Mouse (Mus musculus) forebrain, embryonic 16.5 days (tissue): ENCODE results near the gene Trim38. TPM values are rescaled to one million over a fixed set of nuclear protein-coding genes. Genes with fewer than 3 reads are reported as not detected.
"Not testable (repeated sequence)": the region's sequence is repeated elsewhere in the genome, so short reads cannot be mapped to it uniquely, and the experiment has no call there.

Experiments used
- ATAC-seq: fragments of 200-750 bp; cut with Nextera tagmentation; 2 replicates; pipeline ENCODE4 v1.8.0; 2017; ENCODE audit warnings: mild to moderate bottlenecking, moderate library complexity
- H3K27ac ChIP-seq: fragments of 300-500 bp; sonication (generic); 2 replicates; pipeline ENCODE4 v1.5.1; 2014; ENCODE audit warnings: low read length, control low read depth
- H3K27me3 ChIP-seq: fragments of 300-500 bp; sonication (generic); replicated peaks from 2 replicates; pipeline ENCODE4 v1.6.1; 2014; ENCODE audit warnings: low read length; ENCODE audit not compliant: control insufficient read depth, insufficient read depth
- H3K36me3 ChIP-seq: fragments of 300-500 bp; sonication (generic); 2 replicates; pipeline ENCODE4 v1.6.1; 2014; ENCODE audit not compliant: control insufficient read depth, insufficient read depth
- H3K4me1 ChIP-seq: fragments of 300-500 bp; sonication (generic); replicated peaks from 2 replicates; pipeline ENCODE4 v1.6.1; 2014; ENCODE audit warnings: low read length; ENCODE audit not compliant: control insufficient read depth, insufficient read depth
- H3K4me2 ChIP-seq: fragments of 300-500 bp; sonication (generic); 2 replicates; pipeline ENCODE4 v1.6.1; 2014; ENCODE audit warnings: mild to moderate bottlenecking, low read length, control low read depth
- H3K4me3 ChIP-seq: fragments of 300-500 bp; sonication (generic); replicated peaks from 2 replicates; pipeline ENCODE4 v1.5.1; 2014; ENCODE audit warnings: mild to moderate bottlenecking, low read length, control low read depth
- H3K9ac ChIP-seq: fragments of 300-500 bp; sonication (generic); replicated peaks from 2 replicates; pipeline ENCODE4 v1.6.1; 2014; ENCODE audit warnings: low read depth, low read length, control low read depth
- H3K9me3 ChIP-seq: fragments of 300-500 bp; sonication (generic); 2 replicates; pipeline ENCODE4 v1.6.1; 2016; ENCODE audit warnings: low read length; ENCODE audit not compliant: control insufficient read depth
- WGBS: fragments of 180-500 bp; shearing (Covaris S2); extraction: QIAGEN DNeasy Blood & Tissue Kit; methylation state at CpG from one replicate; pipeline ENCODE4 v1.1.7; 2014; 5-methylcytosine and 5-hydroxymethylcytosine counted together
- polyA plus RNA-seq: library from polyadenylated mRNA; unstranded; fragments of >200 nt; fragmentation: Nextera tagmentation; extraction: Ambion mirVana; gene quantifications from 2 replicates; pipeline ENCODE4 v1.2.1, GENCODE M21; 2015

The Trim38 gene
- polyA plus RNA-seq, 1 experiment from 2014 or later, result not detected

GRCm38 (mm10) chr13:23751478-23751956 is 18.2 kb upstream of the Trim38 start:
- H3K9ac ChIP-seq, result peak overlapping the region; percentile 57
- H3K36me3 ChIP-seq, result no peaks in the 10 kb centered on the region
- H3K4me2 ChIP-seq, result peak overlapping the region; percentile 74
- peak overlapping the region; percentile 96 for H3K27ac ChIP-seq
- no peak for ATAC-seq
- H3K4me3 ChIP-seq, result peak overlapping the region; percentile 51
- H3K9me3 ChIP-seq, result no peaks in the 10 kb centered on the region
- H3K4me1 ChIP-seq, result peaks cover 14% of the 10 kb centered on the region
- H3K27me3 ChIP-seq, result no peaks in the 10 kb centered on the region
- WGBS, result under 1% methylated on average over 11 of the region's 11 CpGs

- Histone ChIP-seq H3K4me2 (peak within 1 kb of the TSS; percentile 74), H3K4me1 (peaks cover 12% of the 10 kb centered on the region), H3K27ac (peak within 1 kb of the TSS; percentile 96), H3K4me3 (peak within 1 kb of the TSS; percentile 51), H3K9ac (peak within 1 kb of the TSS; percentile 57)
- not testable (repeated sequence) for H3K27me3 ChIP-seq, H3K36me3 ChIP-seq, H3K9me3 ChIP-seq
- WGBS, result under 1% methylated on average over 15 of the region's 47 CpGs
- ATAC-seq, result peak; percentile 82
These were observed 17.5 kb upstream of the Trim38 start, which contains the start of gene Hist1h3b for GRCm38 (mm10) chr13:23752067-23752741. Gene Hist1h3b, plus strand, starts transcription at chr13:23752267.

- 4% methylated on average over 6 of the region's 6 CpGs for WGBS
- no peak overlapping the region for H3K27ac ChIP-seq
- 0 out of 2 replicates have a peak overlapping the region, but pooled peaks have one; percentile 9 for H3K9ac ChIP-seq
These were observed 17.0 kb upstream of the Trim38 start for GRCm38 (mm10) chr13:23752742-23753172.

GRCm38 (mm10) chr13:23753314-23754078 is 16.2 kb upstream of the Trim38 start:
- H3K9me3 ChIP-seq, result no peaks in the 10 kb centered on the region
- no peaks in the 10 kb centered on the region for H3K27me3 ChIP-seq
- 49% methylated on average over 4 of the region's 4 CpGs for WGBS
- H3K4me2 ChIP-seq, result no peak overlapping the region
- no peak overlapping the region for H3K27ac ChIP-seq
- no peak overlapping the region for H3K9ac ChIP-seq
- peaks cover 9% of the 10 kb centered on the region for H3K4me1 ChIP-seq
- ATAC-seq, result no peak
- H3K36me3 ChIP-seq, result no peaks in the 10 kb centered on the region
- no peak overlapping the region for H3K4me3 ChIP-seq

More at GRCm38 (mm10) chr13:23752742-23753172, 17.0 kb upstream of the Trim38 start:
- peak overlapping the region; percentile 29 for H3K4me3 ChIP-seq
- H3K4me1 ChIP-seq, result peaks cover 14% of the 10 kb centered on the region
- H3K4me2 ChIP-seq, result peak overlapping the region; percentile 44
- no peaks in the 10 kb centered on the region for H3K9me3 ChIP-seq
- no peaks in the 10 kb centered on the region for H3K36me3 ChIP-seq
- no peak for ATAC-seq
- H3K27me3 ChIP-seq, result no peaks in the 10 kb centered on the region

GRCm38 (mm10) chr13:23755000-23755399 is 14.7 kb upstream of the Trim38 start:
- Histone ChIP-seq H3K4me1 (peaks cover 10% of the 10 kb centered on the region), H3K9me3 (no peaks in the 10 kb centered on the region), H3K4me3 (no peak overlapping the region), H3K4me2 (no peak overlapping the region), H3K27ac (no peak overlapping the region), H3K9ac (no peak overlapping the region), H3K36me3 (no peaks in the 10 kb centered on the region), H3K27me3 (no peaks in the 10 kb centered on the region)
- ATAC-seq, result no peak

GRCm38 (mm10) chr13:23756790-23757189 is 12.9 kb upstream of the Trim38 start, which contains the start of gene Hist1h4b:
Gene Hist1h4b, plus strand, starts transcription at chr13:23757013.
- Histone ChIP-seq H3K9ac (peak within 1 kb of the TSS; percentile 53), H3K4me2 (peak within 1 kb of the TSS; percentile 72), H3K9me3 (no peaks in the 10 kb centered on the region), H3K4me3 (peak within 1 kb of the TSS; percentile 40), H3K27ac (peak within 1 kb of the TSS; percentile 77), H3K4me1 (peaks cover 20% of the 10 kb centered on the region), H3K36me3 (no peaks in the 10 kb centered on the region), H3K27me3 (no peaks in the 10 kb centered on the region)
- 0% methylated on average over 14 of the region's 22 CpGs for WGBS
- peak; percentile 75 for ATAC-seq

- no peaks in the 10 kb centered on the region for H3K27me3 ChIP-seq
- H3K4me3 ChIP-seq, result peak overlapping the region; percentile 40
These were observed 12.4 kb upstream of the Trim38 start for GRCm38 (mm10) chr13:23757211-23757773.

GRCm38 (mm10) chr13:23757921-23758320 is 11.8 kb upstream of the Trim38 start:
- H3K4me1 ChIP-seq, result peaks cover 19% of the 10 kb centered on the region
- H3K9me3 ChIP-seq, result no peaks in the 10 kb centered on the region
- no peak overlapping the region for H3K4me3 ChIP-seq
- no peak for ATAC-seq
- no peak overlapping the region for H3K4me2 ChIP-seq
- no peaks in the 10 kb centered on the region for H3K27me3 ChIP-seq
- WGBS, result 40% methylated on average over 3 of the region's 3 CpGs
- H3K27ac ChIP-seq, result no peak overlapping the region
- no peak overlapping the region for H3K9ac ChIP-seq
- no peaks in the 10 kb centered on the region for H3K36me3 ChIP-seq

More at GRCm38 (mm10) chr13:23757211-23757773, 12.4 kb upstream of the Trim38 start:
- Histone ChIP-seq H3K4me2 (peak overlapping the region; percentile 72), H3K27ac (peak overlapping the region; percentile 77), H3K36me3 (no peaks in the 10 kb centered on the region), H3K9ac (peak overlapping the region; percentile 53), H3K9me3 (no peaks in the 10 kb centered on the region), H3K4me1 (peaks cover 21% of the 10 kb centered on the region)
- ATAC-seq, result no peak; the same call in 1 of the 2 replicates
- WGBS, result 2% methylated on average over 16 of the region's 23 CpGs

- no peaks in the 10 kb centered on the region for H3K9me3 ChIP-seq
- H3K4me2 ChIP-seq, result no peak overlapping the region
- H3K36me3 ChIP-seq, result no peaks in the 10 kb centered on the region
- H3K27ac ChIP-seq, result no peak overlapping the region
- H3K4me1 ChIP-seq, result peaks cover 28% of the 10 kb centered on the region
- H3K4me3 ChIP-seq, result no peak overlapping the region
- H3K27me3 ChIP-seq, result no peaks in the 10 kb centered on the region
- no peak for ATAC-seq
- 68% methylated on average over 3 of the region's 3 CpGs for WGBS
- H3K9ac ChIP-seq, result no peak overlapping the region
These were observed 10.4 kb upstream of the Trim38 start for GRCm38 (mm10) chr13:23759251-23759771.
